Mouse (Mus musculus): Measurements from ENCODE around the gene Slc34a3. TPM values are rescaled to one million over a fixed set of nuclear protein-coding genes. Genes with fewer than 3 reads are reported as not detected.

Gene Slc34a3
- polyA plus RNA-seq, 1 experiment from 2014 or later: not detected

GRCm38 (mm10) chr2:25185625-25186574 is 48.3 kb downstream of the Slc34a3 start:
- Histone ChIP-seq H3K36me3 (ENCODE audit: control insufficient read depth, insufficient read depth, low read length) (no peaks in the 10 kb centered on the region; the same call in 1 of the 2 replicates), H3K4me3 (ENCODE audit: control insufficient read depth in 1 of 2, insufficient read depth in 1 of 2, low read depth in 1 of 2, low read length in 2 of 2) (peak overlapping the region; percentile 47 to 51), H3K27me3 (ENCODE audit: control insufficient read depth, insufficient read depth, low read length) (peaks cover 26% of the 10 kb centered on the region), H3K4me2 (ENCODE audit: low read length) (peak overlapping the region; percentile 97), H3K4me1 (ENCODE audit: control insufficient read depth in 2 of 2, insufficient read depth in 2 of 2, low read length in 2 of 2) (peaks cover 2 to 9% of the 10 kb centered on the region in 2 experiments; a peak in 2 of 4 replicates), H3K9ac (ENCODE audit: low read length) (peak overlapping the region; percentile 78), H3K27ac (replicated peaks in 1 of 2; ENCODE audit: control insufficient read depth in 1 of 2, insufficient read depth in 1 of 2, low read depth in 2 of 2, low read length in 2 of 2) (peak overlapping the region; percentile 0 to 63; a peak in 3 of 4 replicates), H3K9me3 (ENCODE audit: control insufficient read depth, low read length) (no peaks in the 10 kb centered on the region)
- ATAC-seq (ENCODE audit: insufficient number of reproducible peaks, insufficient read depth, low FRiP score, low read depth): peak; percentile 63
- 2% methylated on average over 59 of the region's 64 CpGs for WGBS

- Histone ChIP-seq H3K27ac (replicated peaks in 1 of 2; ENCODE audit: control insufficient read depth in 1 of 2, insufficient read depth in 1 of 2, low read depth in 2 of 2, low read length in 2 of 2) (no peak overlapping the region), H3K4me2 (ENCODE audit: low read length) (no peak overlapping the region), H3K4me1 (ENCODE audit: control insufficient read depth in 2 of 2, insufficient read depth in 2 of 2, low read length in 2 of 2) (peaks cover 6 to 12% of the 10 kb centered on the region in 2 experiments; a peak in 2 of 4 replicates), H3K36me3 (ENCODE audit: control insufficient read depth, insufficient read depth, low read length) (no peaks in the 10 kb centered on the region; the same call in 1 of the 2 replicates), H3K9me3 (ENCODE audit: control insufficient read depth, low read length) (no peaks in the 10 kb centered on the region), H3K4me3 (ENCODE audit: control insufficient read depth in 1 of 2, insufficient read depth in 1 of 2, low read depth in 1 of 2, low read length in 2 of 2) (no peak overlapping the region), H3K9ac (ENCODE audit: low read length) (no peak overlapping the region), H3K27me3 (ENCODE audit: control insufficient read depth, insufficient read depth, low read length) (peaks cover 33% of the 10 kb centered on the region)
- ATAC-seq (ENCODE audit: insufficient number of reproducible peaks, insufficient read depth, low FRiP score, low read depth): no peak
- 91% methylated on average over 7 of the region's 7 CpGs for WGBS
These were observed 49.7 kb downstream of the Slc34a3 start for GRCm38 (mm10) chr2:25184496-25184895.

GRCm38 (mm10) chr2:25183336-25183735 is 50.8 kb downstream of the Slc34a3 start:
- peak overlapping the region; percentile 95 for H3K4me2 ChIP-seq (ENCODE audit: low read length)
- H3K4me1 ChIP-seq (ENCODE audit: control insufficient read depth in 2 of 2, insufficient read depth in 2 of 2, low read length in 2 of 2): peaks cover 12 to 17% of the 10 kb centered on the region in 2 experiments; a peak in 3 of 4 replicates
- H3K9ac ChIP-seq (ENCODE audit: low read length): 0 out of 2 replicates have a peak overlapping the region, but pooled peaks have one; percentile 23
- no peak for ATAC-seq (ENCODE audit: insufficient number of reproducible peaks, insufficient read depth, low FRiP score, low read depth)
- no peak overlapping the region for H3K27ac ChIP-seq (replicated peaks in 1 of 2; ENCODE audit: control insufficient read depth in 1 of 2, insufficient read depth in 1 of 2, low read depth in 2 of 2, low read length in 2 of 2)
- no peaks in the 10 kb centered on the region; the same call in 1 of the 2 replicates for H3K36me3 ChIP-seq (ENCODE audit: control insufficient read depth, insufficient read depth, low read length)
- H3K4me3 ChIP-seq (ENCODE audit: control insufficient read depth in 1 of 2, insufficient read depth in 1 of 2, low read depth in 1 of 2, low read length in 2 of 2): no peak overlapping the region; a peak in 1 of 4 replicates
- no peaks in the 10 kb centered on the region for H3K9me3 ChIP-seq (ENCODE audit: control insufficient read depth, low read length)
- 64% methylated on average over 2 of the region's 2 CpGs for WGBS
- peaks cover 42% of the 10 kb centered on the region for H3K27me3 ChIP-seq (ENCODE audit: control insufficient read depth, insufficient read depth, low read length)

- H3K27me3 ChIP-seq (ENCODE audit: control insufficient read depth, insufficient read depth, low read length): peaks cover 47% of the 10 kb centered on the region
- H3K4me3 ChIP-seq (ENCODE audit: control insufficient read depth in 1 of 2, insufficient read depth in 1 of 2, low read depth in 1 of 2, low read length in 2 of 2): peak overlapping the region; percentile 17 to 64
- H3K36me3 ChIP-seq (ENCODE audit: control insufficient read depth, insufficient read depth, low read length): no peaks in the 10 kb centered on the region; the same call in 1 of the 2 replicates
- peak overlapping the region; percentile 95 for H3K4me2 ChIP-seq (ENCODE audit: low read length)
- peaks cover 19 to 24% of the 10 kb centered on the region in 2 experiments for H3K4me1 ChIP-seq (ENCODE audit: control insufficient read depth in 2 of 2, insufficient read depth in 2 of 2, low read length in 2 of 2)
- no peak for ATAC-seq (ENCODE audit: insufficient number of reproducible peaks, insufficient read depth, low FRiP score, low read depth)
- H3K27ac ChIP-seq (replicated peaks in 1 of 2; ENCODE audit: control insufficient read depth in 1 of 2, insufficient read depth in 1 of 2, low read depth in 2 of 2, low read length in 2 of 2): no peak overlapping the region
- no peaks in the 10 kb centered on the region for H3K9me3 ChIP-seq (ENCODE audit: control insufficient read depth, low read length)
- H3K9ac ChIP-seq (ENCODE audit: low read length): peak overlapping the region; percentile 82; the same call in 1 of the 2 replicates
- 31% methylated on average over 6 of the region's 6 CpGs for WGBS
These were observed 51.5 kb downstream of the Slc34a3 start for GRCm38 (mm10) chr2:25182664-25183063.

GRCm38 (mm10) chr2:25181891-25182397 is 52.2 kb downstream of the Slc34a3 start:
- Histone ChIP-seq H3K9ac (ENCODE audit: low read length) (peak overlapping the region; percentile 82), H3K4me1 (ENCODE audit: control insufficient read depth in 2 of 2, insufficient read depth in 2 of 2, low read length in 2 of 2) (peaks cover 24 to 31% of the 10 kb centered on the region in 2 experiments), H3K9me3 (ENCODE audit: control insufficient read depth, low read length) (no peaks in the 10 kb centered on the region), H3K27ac (replicated peaks in 1 of 2; ENCODE audit: control insufficient read depth in 1 of 2, insufficient read depth in 1 of 2, low read depth in 2 of 2, low read length in 2 of 2) (peak overlapping the region in 1 of 2 experiments; percentile 82; a peak in 2 of 4 replicates), H3K36me3 (ENCODE audit: control insufficient read depth, insufficient read depth, low read length) (no peaks in the 10 kb centered on the region; the same call in 1 of the 2 replicates), H3K27me3 (ENCODE audit: control insufficient read depth, insufficient read depth, low read length) (peaks cover 47% of the 10 kb centered on the region), H3K4me3 (ENCODE audit: control insufficient read depth in 1 of 2, insufficient read depth in 1 of 2, low read depth in 1 of 2, low read length in 2 of 2) (peak overlapping the region; percentile 54 to 64), H3K4me2 (ENCODE audit: low read length) (peak overlapping the region; percentile 95)
- under 1% methylated on average over 17 of the region's 17 CpGs for WGBS
- ATAC-seq (ENCODE audit: insufficient number of reproducible peaks, insufficient read depth, low FRiP score, low read depth): no peak

GRCm38 (mm10) chr2:25180973-25181890 is 52.9 kb downstream of the Slc34a3 start:
- Histone ChIP-seq H3K9me3 (ENCODE audit: control insufficient read depth, low read length) (no peaks in the 10 kb centered on the region), H3K4me2 (ENCODE audit: low read length) (peak overlapping the region; percentile 95), H3K4me3 (ENCODE audit: control insufficient read depth in 1 of 2, insufficient read depth in 1 of 2, low read depth in 1 of 2, low read length in 2 of 2) (peak overlapping the region; percentile 54 to 64), H3K36me3 (ENCODE audit: control insufficient read depth, insufficient read depth, low read length) (no peaks in the 10 kb centered on the region; the same call in 1 of the 2 replicates), H3K4me1 (ENCODE audit: control insufficient read depth in 2 of 2, insufficient read depth in 2 of 2, low read length in 2 of 2) (peaks cover 31 to 38% of the 10 kb centered on the region in 2 experiments), H3K27me3 (ENCODE audit: control insufficient read depth, insufficient read depth, low read length) (peaks cover 47% of the 10 kb centered on the region), H3K27ac (replicated peaks in 1 of 2; ENCODE audit: control insufficient read depth in 1 of 2, insufficient read depth in 1 of 2, low read depth in 2 of 2, low read length in 2 of 2) (peak overlapping the region; percentile 20 to 82), H3K9ac (ENCODE audit: low read length) (peak overlapping the region; percentile 82)
- peak; percentile 46; the same call in 1 of the 2 replicates for ATAC-seq (ENCODE audit: insufficient number of reproducible peaks, insufficient read depth, low FRiP score, low read depth)
- under 1% methylated on average over 100 of the region's 100 CpGs for WGBS

All from heart, embryonic 14.5 days (tissue).